15 mouse cellular contexts compared by ENCODE assay signal in genomic region chr11:96350791-96351190, GRCm38 (mm10). TPM values are rescaled to one million over a fixed set of nuclear protein-coding genes. Genes with fewer than 3 reads are reported as not detected.
DNase-seq lines count a peak whose midpoint lies in the region; ATAC-seq lines count a peak whose summit lies in the region.
"Had no signal": no experiment of that assay in that cellular context is flagged by ENCODE, and none has a peak within 500 bp of the region (broad histone marks: within the 10 kb centered on the region; RNA-seq: fewer than 3 reads in every experiment).

No protein-coding gene starts in this region.

- peaks cover 21% of the 10 kb centered on the region for H3K4me1 ChIP-seq in heart, embryonic 15.5 days (replicated peaks)
- peaks cover 10% of the 10 kb centered on the region; the same call in 1 of the 2 replicates for H3K4me1 ChIP-seq in hindbrain, embryonic 11.5 days (replicated peaks; ENCODE audit: control insufficient read depth, insufficient read depth, low read length)

- WGBS in heart, embryonic 15.5 days = 45% methylated on average over 2 of the region's 2 CpGs
- 0% methylated on average over 2 of the region's 2 CpGs for WGBS in hindbrain, embryonic 11.5 days

- no peak for DNase-seq in heart, postnatal 4 days
- DNase-seq in 3T3-L1 (ENCODE audit: low read depth, low spot score) = peak; percentile 27
- peak; percentile 59 for DNase-seq in hindbrain, embryonic 11.5 days (ENCODE audit: low spot score)
- DNase-seq in neural tube, embryonic 10.5 days (ENCODE audit: extremely low spot score, low spot score) = peak; percentile 56
- DNase-seq in retina, embryonic 14.5 days (ENCODE audit: low spot score) = no peak
- no peak for DNase-seq in cerebellum, postnatal 36 days
- DNase-seq: gastrocnemius, postnatal 14 days; heart, postnatal 36 days; layer of hippocampus, postnatal 36 days; midbrain, embryonic 14.5 days had no signal

- no peak for ATAC-seq in heart, embryonic 15.5 days (replicated peaks; ENCODE audit: insufficient number of reproducible peaks, insufficient read depth, low FRiP score, low read depth)
- ATAC-seq in hindbrain, embryonic 11.5 days (ENCODE audit: low FRiP score) = no peak

- H3K9me3 ChIP-seq in heart, embryonic 15.5 days (replicated peaks) = no peaks in the 10 kb centered on the region
- no peaks in the 10 kb centered on the region for H3K9me3 ChIP-seq in hindbrain, embryonic 11.5 days (ENCODE audit: control insufficient read depth, low read length)
- H3K9me3 ChIP-seq: forebrain, embryonic 12.5 days had no signal

- H3K36me3 ChIP-seq in heart, embryonic 15.5 days = no peaks in the 10 kb centered on the region
- no peaks in the 10 kb centered on the region for H3K36me3 ChIP-seq in hindbrain, embryonic 11.5 days (ENCODE audit: control insufficient read depth, insufficient read depth, low read length)
- H3K36me3 ChIP-seq: forebrain, embryonic 12.5 days had no signal

- H3K4me2 ChIP-seq in heart, embryonic 15.5 days = no peak overlapping the region
- peak overlapping the region; percentile 42 for H3K4me2 ChIP-seq in hindbrain, embryonic 11.5 days (replicated peaks; ENCODE audit: low read depth, low read length)
- H3K4me2 ChIP-seq: forebrain, embryonic 12.5 days had no signal

- H3K27me3 ChIP-seq in heart, embryonic 15.5 days = peaks cover 91% of the 10 kb centered on the region
- peaks cover 53% of the 10 kb centered on the region for H3K27me3 ChIP-seq in hindbrain, embryonic 11.5 days (ENCODE audit: control insufficient read depth, insufficient read depth, low read length)

- H3K4me3 ChIP-seq in heart, embryonic 15.5 days = no peak overlapping the region
- peak overlapping the region; percentile 72 for H3K4me3 ChIP-seq in hindbrain, embryonic 11.5 days (ENCODE audit: low read depth, low read length)
- H3K4me3 ChIP-seq: forebrain, embryonic 12.5 days had no signal

- no peak overlapping the region for H3K9ac ChIP-seq in heart, embryonic 15.5 days
- peak overlapping the region; percentile 98 for H3K9ac ChIP-seq in hindbrain, embryonic 11.5 days (ENCODE audit: low read depth, low read length)
- H3K9ac ChIP-seq: forebrain, embryonic 12.5 days; liver, embryonic 14.5 days had no signal

- H3K27ac ChIP-seq in heart, embryonic 15.5 days = peak overlapping the region; percentile 76; the same call in 1 of the 2 replicates
- peak overlapping the region; percentile 98 for H3K27ac ChIP-seq in hindbrain, embryonic 11.5 days (ENCODE audit: low read depth, low read length)
- H3K27ac ChIP-seq: forebrain, embryonic 12.5 days; liver, embryonic 14.5 days had no signal

RNA-seq across cellular contexts. Expression of gene Hoxb2, which starts 0.5 kb away (rescaled TPM):
- polyA plus RNA-seq in heart, embryonic 15.5 days (2015; fragmentation: Nextera tagmentation; extraction: Ambion mirVana) = 3.7 and 6.8 TPM in 2 replicates
- 1 to 10 TPM; 1.3 to 2.2 TPM for total RNA-seq in heart, postnatal 4 days (2021)
- polyA plus RNA-seq in hindbrain, embryonic 11.5 days (2014; fragmentation: Nextera tagmentation; extraction: Ambion mirVana) = 64.9 and 67.5 TPM in 2 replicates
- total RNA-seq: CH12.LX; layer of hippocampus, postnatal 36 days had no signal
- polyA plus RNA-seq: cortical plate, adult 2 months had no signal

RNA-seq across cellular contexts. Expression of gene Hoxb1, which starts 14.8 kb away (rescaled TPM):
- polyA plus RNA-seq in heart, embryonic 15.5 days (2015; fragmentation: Nextera tagmentation; extraction: Ambion mirVana) = not detected in 2 replicates
- not detected for total RNA-seq in heart, postnatal 4 days (2021)
- 7.3 and 8.2 TPM in 2 replicates for polyA plus RNA-seq in hindbrain, embryonic 11.5 days (2014; fragmentation: Nextera tagmentation; extraction: Ambion mirVana)
- total RNA-seq: CH12.LX; gastrocnemius, postnatal 14 days; heart, postnatal 36 days; layer of hippocampus, postnatal 36 days had no signal
- polyA plus RNA-seq: cortical plate, adult 2 months; forebrain, embryonic 12.5 days; midbrain, embryonic 14.5 days had no signal

RNA-seq across cellular contexts. Expression of gene Hoxb3, which starts 27.7 kb away (rescaled TPM):
- polyA plus RNA-seq in heart, embryonic 15.5 days (2015; fragmentation: Nextera tagmentation; extraction: Ambion mirVana) = 0.71 and 0.98 TPM in 2 replicates
- total RNA-seq in heart, postnatal 4 days (2021) = 1 to 10 TPM; 1.4 to 1.5 TPM
- 10.5 and 13.1 TPM in 2 replicates for polyA plus RNA-seq in hindbrain, embryonic 11.5 days (2014; fragmentation: Nextera tagmentation; extraction: Ambion mirVana)
- total RNA-seq: layer of hippocampus, postnatal 36 days had no signal
- polyA plus RNA-seq: cortical plate, adult 2 months; forebrain, embryonic 12.5 days; midbrain, embryonic 14.5 days had no signal

RNA-seq across cellular contexts. Expression of gene Hoxb4, which starts 32.7 kb away (rescaled TPM):
- polyA plus RNA-seq in heart, embryonic 15.5 days (2015; fragmentation: Nextera tagmentation; extraction: Ambion mirVana) = 0.31 and 0.70 TPM in 2 replicates
- 1 to 10 TPM in 1 of 2 experiments, under 1 TPM in 1; 0.74 to 1.0 TPM for total RNA-seq in heart, postnatal 4 days (2021)
- polyA plus RNA-seq in hindbrain, embryonic 11.5 days (2014; fragmentation: Nextera tagmentation; extraction: Ambion mirVana) = 3.5 and 5.1 TPM in 2 replicates
- total RNA-seq: layer of hippocampus, postnatal 36 days had no signal
- polyA plus RNA-seq: cortical plate, adult 2 months; forebrain, embryonic 12.5 days; midbrain, embryonic 14.5 days had no signal

RNA-seq across cellular contexts. Expression of gene Hoxb5, which starts 47.7 kb away (rescaled TPM):
- 1.4 and 3.3 TPM in 2 replicates for polyA plus RNA-seq in heart, embryonic 15.5 days (2015; fragmentation: Nextera tagmentation; extraction: Ambion mirVana)
- total RNA-seq in heart, postnatal 4 days (2021) = under 1 TPM in 1 of 2 experiments, not detected in 1; 0.32 TPM
- 33.1 and 42.5 TPM in 2 replicates for polyA plus RNA-seq in hindbrain, embryonic 11.5 days (2014; fragmentation: Nextera tagmentation; extraction: Ambion mirVana)
- total RNA-seq: layer of hippocampus, postnatal 36 days had no signal
- polyA plus RNA-seq: cortical plate, adult 2 months; forebrain, embryonic 12.5 days; midbrain, embryonic 14.5 days had no signal

Comparison
In these comparisons a context has a peak if more than half of its experiments do, and no peak if none do; other contexts are left out.
1. DNase-seq: peak in 3T3-L1 (single experiment), hindbrain, embryonic 11.5 days (single experiment) and neural tube, embryonic 10.5 days (single experiment); none in heart, postnatal 4 days (single experiment), retina, embryonic 14.5 days (single experiment) and cerebellum, postnatal 36 days (0 of 2).